Mouse (Mus musculus) embryonic stem cell, embryonic (primary cell): ENCODE measurements around the gene Micu2.

Experiments
- CTCF ChIA-PET, 4 experiments: fragments of 300-600 bp in 2 of 4; fragments of 350-600 bp in 2 of 4; sonication (Branson Sonifier 250); formaldehyde crosslinking; loops; one replicate each; lab custom pipeline; 2022; ENCODE audit warnings: inconsistent platforms in 2 of 4; lab: Charles Lee
- POLR2A ChIA-PET, 4 experiments: fragments of 300-600 bp in 2 of 4; fragments of 350-600 bp in 2 of 4; sonication (Branson Sonifier 250); formaldehyde crosslinking; loops; one replicate each; lab custom pipeline; 2022; ENCODE audit warnings: antibody characterized with exemption in 4 of 4, inconsistent platforms in 1 of 4; lab: Charles Lee

Micu2 gene

GRCm38 (mm10) chr14:57998526-57999401 lies at the start of gene Micu2:
Gene Micu2 (minus strand): TSS chr14:57999262.
- ChIA-PET CTCF (interaction anchor here (0.5 to 1.5 kb wide), 13 partner anchors 11 to 775 kb away, joined by 3 to 10 read pairs (median 3); no protein-coding TSS in a partner anchor), POLR2A (interaction anchor here (0.6 to 1.7 kb wide), 13 partner anchors 11 to 340 kb away, joined by 3 to 9 read pairs (median 3); partner anchors contain the start of gene Zdhhc20 (in 1 of the 4))

GRCm38 (mm10) chr14:58046639-58047284 lies 47.7 kb upstream of the Micu2 start:
- ChIA-PET CTCF (no interaction called here), POLR2A (no interaction called here)

- POLR2A ChIA-PET, result no interaction called here
- CTCF ChIA-PET, result no interaction called here
Observed at GRCm38 (mm10) chr14:58036174-58036573, 37.1 kb upstream of the Micu2 start.

- ChIA-PET CTCF (no interaction called here), POLR2A (no interaction called here)
Observed at GRCm38 (mm10) chr14:58034567-58034966, 35.5 kb upstream of the Micu2 start.

- ChIA-PET CTCF (interaction anchor here in 1 of 4 experiments (1.5 kb wide), 1 partner anchor 20 kb away, joined by 3 read pairs; the partner anchor contains the start of gene Micu2), POLR2A (no interaction called here)
Observed at GRCm38 (mm10) chr14:58018869-58019268, 19.8 kb upstream of the Micu2 start.

- CTCF ChIA-PET, result interaction anchor here in 2 of 4 experiments (0.5 to 0.6 kb wide), 2 partner anchors 59 to 84 kb away, joined by 3 to 5 read pairs; no protein-coding TSS in a partner anchor
- POLR2A ChIA-PET, result no interaction called here
Observed at GRCm38 (mm10) chr14:58003852-58004251, 4.8 kb upstream of the Micu2 start.

GRCm38 (mm10) chr14:58002161-58002560 lies 3.1 kb upstream of the Micu2 start:
- ChIA-PET POLR2A (no interaction called here), CTCF (no interaction called here)

GRCm38 (mm10) chr14:57999402-57999734 lies 306 bp upstream of the Micu2 start:
- CTCF ChIA-PET, result interaction anchor here in 3 of 4 experiments (0.6 to 1.5 kb wide), 12 partner anchors 11 to 776 kb away, joined by 3 to 10 read pairs (median 4); no protein-coding TSS in a partner anchor
- POLR2A ChIA-PET, result interaction anchor here in 3 of 4 experiments (0.6 to 1.7 kb wide), 12 partner anchors 10 to 341 kb away, joined by 3 to 9 read pairs (median 4); partner anchors contain the start of gene Zdhhc20 (in 1 of the 3)

- ChIA-PET CTCF (no interaction called here), POLR2A (interaction anchor here in 1 of 4 experiments (0.5 kb wide), 1 partner anchor 199 kb away, joined by 3 read pairs; the partner anchor contains the start of gene Sap18)
Observed at GRCm38 (mm10) chr14:57997431-57997830, 1.6 kb downstream of the Micu2 start.

GRCm38 (mm10) chr14:57996210-57996609 lies 2.9 kb downstream of the Micu2 start:
- POLR2A ChIA-PET, result no interaction called here
- CTCF ChIA-PET, result no interaction called here

GRCm38 (mm10) chr14:57991761-57992160 lies 7.3 kb downstream of the Micu2 start:
- CTCF ChIA-PET, result no interaction called here

GRCm38 (mm10) chr14:57989162-57989561 lies 9.9 kb downstream of the Micu2 start:
- CTCF ChIA-PET, result no interaction called here
- POLR2A ChIA-PET, result no interaction called here

More at GRCm38 (mm10) chr14:57991761-57992160, 7.3 kb downstream of the Micu2 start:
- POLR2A ChIA-PET, result interaction anchor here in 1 of 4 experiments (1.2 kb wide), 1 partner anchor 9 kb away, joined by 3 read pairs; no protein-coding TSS in a partner anchor

- CTCF ChIA-PET, result no interaction called here
- POLR2A ChIA-PET, result no interaction called here
Observed at GRCm38 (mm10) chr14:57985780-57986179, 13.3 kb downstream of the Micu2 start.

GRCm38 (mm10) chr14:57982450-57982849 lies 16.6 kb downstream of the Micu2 start:
- POLR2A ChIA-PET, result interaction anchor here in 3 of 4 experiments (0.6 to 1.4 kb wide), 9 partner anchors 9 to 1857 kb away, joined by 3 to 4 read pairs (median 4); partner anchors contain the start of gene Micu2 (in 1 of the 3)
- CTCF ChIA-PET, result interaction anchor here in 1 of 4 experiments (0.7 kb wide), 1 partner anchor 1710 kb away, joined by 7 read pairs; no protein-coding TSS in a partner anchor

- CTCF ChIA-PET, result interaction anchor here in 1 of 4 experiments (0.7 kb wide), 1 partner anchor 1711 kb away, joined by 7 read pairs; no protein-coding TSS in a partner anchor
- POLR2A ChIA-PET, result interaction anchor here in 3 of 4 experiments (0.6 to 1.4 kb wide), 7 partner anchors 9 to 168 kb away, joined by 3 to 4 read pairs (median 3); partner anchors contain the start of gene Micu2 (in 1 of the 3)
Observed at GRCm38 (mm10) chr14:57981720-57982418, 17.2 kb downstream of the Micu2 start.

GRCm38 (mm10) chr14:57980776-57981175 lies 18.3 kb downstream of the Micu2 start:
- ChIA-PET POLR2A (interaction anchor here in 1 of 4 experiments (1.4 kb wide), 1 partner anchor 19 kb away, joined by 3 read pairs; the partner anchor contains the start of gene Micu2), CTCF (no interaction called here)

- ChIA-PET POLR2A (interaction anchor here in 2 of 4 experiments (0.5 to 1.4 kb wide), 2 partner anchors 19 to 705 kb away, joined by 3 read pairs; partner anchors contain the start of gene Micu2 (in 1 of the 2)), CTCF (no interaction called here)
Observed at GRCm38 (mm10) chr14:57980179-57980578, 18.9 kb downstream of the Micu2 start.

- POLR2A ChIA-PET, result no interaction called here
- CTCF ChIA-PET, result no interaction called here
Observed at GRCm38 (mm10) chr14:57978144-57978543, 20.9 kb downstream of the Micu2 start.
